Mouse (Mus musculus) forebrain, embryonic 10.5 days (tissue): ENCODE results near the gene Ugt1a5. TPM values are rescaled to one million over a fixed set of nuclear protein-coding genes. Genes with fewer than 3 reads are reported as not detected.

Experiments
- DNase-seq: peaks from one replicate; pipeline ENCODE4 v3.0.0-alpha.2; 2017; ENCODE audit warnings: low spot score; ENCODE audit errors: extremely low spot score
- H3K27ac ChIP-seq: fragments of 300-500 bp; sonication (generic); 2 replicates; pipeline ENCODE4 v1.5.1; 2016; ENCODE audit warnings: mild to moderate bottlenecking
- H3K27me3 ChIP-seq: fragments of 300-500 bp; sonication (generic); 2 replicates; pipeline ENCODE4 v1.6.1; 2016; ENCODE audit warnings: mild to moderate bottlenecking; ENCODE audit not compliant: poor library complexity, severe bottlenecking
- H3K36me3 ChIP-seq: fragments of 300-500 bp; sonication (generic); replicated peaks from 2 replicates; pipeline ENCODE4 v1.6.1; 2016; ENCODE audit warnings: mild to moderate bottlenecking, moderate library complexity
- H3K4me1 ChIP-seq: fragments of 300-500 bp; sonication (generic); 2 replicates; pipeline ENCODE4 v1.6.1; 2016
- H3K4me3 ChIP-seq: fragments of 300-500 bp; sonication (generic); 2 replicates; pipeline ENCODE4 v1.5.1; 2016; ENCODE audit warnings: mild to moderate bottlenecking, moderate library complexity
- H3K9me3 ChIP-seq: fragments of 300-500 bp; sonication (generic); 2 replicates; pipeline ENCODE4 v1.6.1; 2016; ENCODE audit warnings: mild to moderate bottlenecking, moderate library complexity
- WGBS: fragments of 180-500 bp; shearing (Covaris S2); methylation state at CpG from one replicate; pipeline ENCODE4 v1.1.7; 2016; 5-methylcytosine and 5-hydroxymethylcytosine counted together
- polyA plus RNA-seq: library from polyadenylated mRNA; unstranded; fragments of >200 nt; fragmentation: Nextera tagmentation; extraction: Ambion mirVana; gene quantifications from 2 replicates; pipeline ENCODE4 v1.2.1, GENCODE M21; 2016

Gene Ugt1a5
- polyA plus RNA-seq, 1 experiment from 2014 or later: not detected

GRCm38 (mm10) chr1:88240072-88240471, 74.3 kb downstream of the Ugt1a5 start:
- Histone ChIP-seq H3K4me3 (no peak overlapping the region), H3K36me3 (no peaks in the 10 kb centered on the region), H3K4me1 (no peaks in the 10 kb centered on the region), H3K27me3 (no peaks in the 10 kb centered on the region), H3K9me3 (peaks cover 98% of the 10 kb centered on the region), H3K27ac (no peak overlapping the region)
- DNase-seq: no peak
- 76% methylated on average over 5 of the region's 5 CpGs for WGBS

DNA sequence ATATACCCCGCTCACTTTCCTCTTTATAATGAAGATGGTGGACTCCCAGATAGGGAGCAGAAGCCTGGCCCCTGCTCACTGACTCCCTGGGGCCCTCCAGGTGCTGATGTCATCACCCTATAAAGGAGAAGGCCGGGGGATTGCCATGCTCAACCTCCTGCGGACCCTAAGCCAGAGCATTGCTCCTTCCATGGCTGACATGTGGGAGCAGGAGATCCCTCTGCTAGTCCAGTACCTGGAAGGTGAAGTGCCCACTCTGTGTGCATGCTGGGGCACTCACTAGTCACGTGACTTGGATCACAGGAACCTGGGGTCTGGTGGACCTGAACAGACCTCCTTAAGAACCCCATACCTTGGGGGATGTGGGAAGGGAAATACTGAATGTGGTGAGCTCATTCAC, 74.8 kb downstream of the Ugt1a5 start:
- H3K4me1 ChIP-seq: no peaks in the 10 kb centered on the region
- H3K4me3 ChIP-seq: no peak overlapping the region
- peaks cover 98% of the 10 kb centered on the region for H3K9me3 ChIP-seq
- no peak overlapping the region for H3K27ac ChIP-seq
- WGBS: 77% methylated on average over 4 of the region's 4 CpGs
- H3K27me3 ChIP-seq: no peaks in the 10 kb centered on the region
- no peaks in the 10 kb centered on the region for H3K36me3 ChIP-seq
- DNase-seq: no peak

DNA sequence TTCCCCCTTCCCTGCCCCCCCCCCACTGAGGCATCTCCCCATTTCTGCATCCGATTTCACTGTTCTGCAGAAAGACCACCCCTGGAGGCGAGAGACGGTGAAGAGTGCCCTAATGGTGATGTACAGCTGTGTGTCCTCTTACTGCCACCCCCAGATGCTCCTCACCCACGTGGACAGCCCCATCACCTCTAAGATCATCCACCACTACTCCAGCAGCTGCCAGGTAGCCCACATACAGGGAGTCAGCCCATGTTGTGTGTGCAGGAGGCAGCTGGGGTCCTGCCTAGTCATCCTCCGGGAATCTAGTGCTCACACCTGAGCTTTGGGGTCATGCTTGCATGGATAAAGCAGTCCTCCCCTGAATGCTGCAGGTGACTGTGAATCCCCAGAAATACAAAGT, 78.0 kb downstream of the Ugt1a5 start:
- 67% methylated on average over 5 of the region's 5 CpGs for WGBS

GRCm38 (mm10) chr1:88245881-88246280, 80.1 kb downstream of the Ugt1a5 start:
- Histone ChIP-seq H3K4me1 (no peaks in the 10 kb centered on the region), H3K36me3 (no peaks in the 10 kb centered on the region), H3K27ac (no peak overlapping the region), H3K9me3 (peaks cover 100% of the 10 kb centered on the region), H3K4me3 (no peak overlapping the region), H3K27me3 (no peaks in the 10 kb centered on the region)
- DNase-seq: no peak
- 78% methylated on average over 6 of the region's 6 CpGs for WGBS

More for the DNA sequence above, 78.0 kb downstream of the Ugt1a5 start:
- Histone ChIP-seq H3K27ac (no peak overlapping the region), H3K4me3 (no peak overlapping the region), H3K4me1 (no peaks in the 10 kb centered on the region), H3K36me3 (no peaks in the 10 kb centered on the region), H3K9me3 (peaks cover 100% of the 10 kb centered on the region), H3K27me3 (no peaks in the 10 kb centered on the region)
- no peak for DNase-seq

DNA sequence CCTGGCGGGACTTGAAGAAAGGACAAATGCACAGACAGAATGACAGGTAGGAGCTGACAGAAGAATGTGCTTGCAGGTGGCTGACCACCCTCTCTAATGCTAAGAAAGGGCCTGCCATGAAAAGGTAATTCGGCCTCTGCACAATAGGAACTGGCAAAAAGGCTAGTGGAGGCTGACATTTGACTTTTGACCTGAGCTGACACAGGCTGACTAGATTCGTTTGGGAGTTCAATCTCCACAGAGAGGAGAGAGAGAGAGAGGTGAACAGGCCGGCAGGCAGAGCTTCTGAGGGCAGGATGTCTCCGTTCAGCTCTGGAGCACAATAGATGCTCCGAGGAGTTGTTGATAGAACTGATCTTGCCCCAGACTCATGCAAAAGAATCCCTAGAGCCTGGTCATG, 80.6 kb downstream of the Ugt1a5 start:
- no peak for DNase-seq
- Histone ChIP-seq H3K9me3 (peaks cover 100% of the 10 kb centered on the region), H3K4me1 (no peaks in the 10 kb centered on the region), H3K36me3 (no peaks in the 10 kb centered on the region), H3K27ac (no peak overlapping the region), H3K4me3 (no peak overlapping the region), H3K27me3 (no peaks in the 10 kb centered on the region)
- WGBS: 48% methylated on average over 6 of the region's 6 CpGs

DNA sequence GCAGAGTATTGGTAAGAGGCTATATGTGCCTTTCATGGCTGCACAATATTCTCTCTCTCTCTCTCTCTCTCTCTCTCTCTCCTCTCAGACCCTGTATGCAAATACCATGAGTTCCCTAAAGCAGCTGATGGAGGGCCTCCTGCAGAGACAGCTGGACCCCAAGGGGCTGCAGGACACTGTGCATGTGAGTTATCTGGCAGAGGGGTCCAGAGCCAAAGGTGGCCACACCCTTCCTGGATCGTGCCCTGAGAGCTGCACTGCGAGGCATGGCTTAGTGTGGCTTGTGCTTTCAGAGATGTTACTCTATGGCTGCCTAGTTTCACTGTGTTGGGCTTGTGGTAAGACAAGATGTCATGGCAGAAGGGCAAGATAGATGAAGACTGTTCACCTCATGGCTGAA, 81.8 kb downstream of the Ugt1a5 start:
- no peak overlapping the region for H3K27ac ChIP-seq
- DNase-seq: no peak
- peaks cover 98% of the 10 kb centered on the region for H3K9me3 ChIP-seq
- no peaks in the 10 kb centered on the region for H3K4me1 ChIP-seq
- H3K27me3 ChIP-seq: no peaks in the 10 kb centered on the region
- WGBS: 54% methylated on average over 2 of the region's 2 CpGs
- H3K4me3 ChIP-seq: no peak overlapping the region
- H3K36me3 ChIP-seq: no peaks in the 10 kb centered on the region

DNA sequence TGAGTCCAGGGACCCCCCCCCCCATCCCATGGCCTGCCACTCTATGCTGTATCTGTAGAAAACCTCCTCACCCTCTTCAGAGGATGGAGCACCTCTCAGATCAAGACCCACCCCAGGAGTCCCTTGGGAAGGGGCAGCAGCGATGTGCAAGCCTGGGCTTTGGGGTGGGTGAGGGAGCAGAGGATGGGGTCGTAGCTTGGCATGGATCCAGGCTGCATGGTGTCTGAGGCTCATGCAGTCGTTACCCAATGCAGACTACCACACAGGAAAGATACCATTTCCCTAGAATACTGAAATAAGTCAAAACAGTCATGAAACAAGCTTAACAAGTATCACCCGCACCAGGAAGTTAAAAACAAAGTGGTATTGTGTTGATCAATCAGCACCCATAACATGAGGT, 82.8 kb downstream of the Ugt1a5 start:
- Histone ChIP-seq H3K4me3 (no peak overlapping the region), H3K9me3 (peaks cover 98% of the 10 kb centered on the region), H3K27ac (no peak overlapping the region), H3K4me1 (no peaks in the 10 kb centered on the region), H3K27me3 (no peaks in the 10 kb centered on the region), H3K36me3 (no peaks in the 10 kb centered on the region)
- 77% methylated on average over 4 of the region's 4 CpGs for WGBS
- no peak for DNase-seq

DNA sequence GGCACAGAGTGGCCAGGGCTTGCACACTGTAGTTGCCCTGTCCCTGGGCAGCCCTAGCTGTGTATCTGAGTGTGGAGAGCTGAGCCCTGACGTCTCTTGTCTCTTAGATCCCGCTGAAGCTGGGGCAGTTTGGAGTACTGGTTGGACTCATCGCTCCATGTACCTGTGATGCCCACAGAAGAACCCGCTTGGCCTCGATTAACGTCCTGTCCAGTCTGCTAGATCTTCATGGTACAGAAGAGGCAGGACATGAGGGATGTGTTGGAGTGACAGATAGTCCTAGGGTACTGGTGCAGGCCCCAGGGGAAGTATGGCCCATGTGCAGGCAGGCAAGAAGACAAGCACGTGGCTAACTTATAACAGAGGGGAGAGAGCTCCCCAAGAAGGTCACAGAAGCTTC, 83.8 kb downstream of the Ugt1a5 start:
- WGBS: 81% methylated on average over 7 of the region's 7 CpGs
- no peaks in the 10 kb centered on the region for H3K36me3 ChIP-seq

GRCm38 (mm10) chr1:88250023-88250422, 84.2 kb downstream of the Ugt1a5 start:
- Histone ChIP-seq H3K9me3 (peaks cover 98% of the 10 kb centered on the region), H3K4me1 (no peaks in the 10 kb centered on the region), H3K27me3 (no peaks in the 10 kb centered on the region), H3K36me3 (no peaks in the 10 kb centered on the region), H3K4me3 (no peak overlapping the region), H3K27ac (no peak overlapping the region)
- 85% methylated on average over 5 of the region's 5 CpGs for WGBS
- no peak for DNase-seq

More for the DNA sequence above, 83.8 kb downstream of the Ugt1a5 start:
- Histone ChIP-seq H3K27me3 (no peaks in the 10 kb centered on the region), H3K27ac (no peak overlapping the region), H3K4me1 (no peaks in the 10 kb centered on the region), H3K4me3 (no peak overlapping the region), H3K9me3 (peaks cover 98% of the 10 kb centered on the region)
- no peak for DNase-seq

DNA sequence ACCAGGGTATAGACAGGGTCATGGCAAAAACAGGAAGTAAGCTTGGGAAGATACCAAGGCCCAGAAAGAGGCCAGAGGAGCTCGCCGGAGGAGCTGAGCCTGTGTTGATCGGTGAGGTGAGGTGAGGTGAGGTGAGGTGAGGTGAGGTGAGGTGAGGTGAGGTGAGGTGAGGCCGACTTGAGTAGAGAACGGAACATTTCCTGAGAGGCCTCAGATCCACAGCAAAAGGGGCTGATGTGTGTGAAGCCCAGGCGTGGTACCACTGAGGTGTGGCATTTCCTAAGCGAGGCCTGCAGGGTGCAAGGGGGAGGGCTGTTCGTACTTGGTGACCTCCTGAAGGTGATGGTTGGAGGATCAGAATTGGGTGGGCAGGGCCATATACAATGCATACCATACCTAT, 87.3 kb downstream of the Ugt1a5 start:
- Histone ChIP-seq H3K27me3 (no peaks in the 10 kb centered on the region), H3K4me3 (no peak overlapping the region), H3K4me1 (no peaks in the 10 kb centered on the region), H3K9me3 (peaks cover 98% of the 10 kb centered on the region), H3K36me3 (no peaks in the 10 kb centered on the region), H3K27ac (no peak overlapping the region)
- WGBS: 76% methylated on average over 8 of the region's 8 CpGs
- no peak for DNase-seq

DNA sequence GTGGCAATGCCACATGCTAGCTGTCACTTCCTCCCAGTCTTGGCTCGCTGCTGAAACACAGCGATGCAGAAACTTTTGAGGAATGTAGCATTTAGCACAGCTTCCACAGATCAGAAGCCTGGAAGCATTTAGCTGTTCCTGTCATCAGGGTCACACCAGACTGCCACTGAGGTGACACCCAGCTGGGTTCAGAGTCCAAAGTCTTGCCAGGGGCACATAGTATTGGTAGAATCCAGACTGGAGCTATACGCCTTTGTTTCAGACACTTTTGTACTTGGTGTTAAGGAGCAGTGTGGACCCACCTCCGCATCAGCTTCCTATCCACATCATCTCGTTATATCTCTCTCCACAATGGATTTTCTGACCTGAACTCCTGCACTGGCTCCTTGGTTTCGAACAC, 87.7 kb downstream of the Ugt1a5 start:
- Histone ChIP-seq H3K4me1 (no peaks in the 10 kb centered on the region), H3K36me3 (no peaks in the 10 kb centered on the region), H3K27ac (no peak overlapping the region), H3K9me3 (peaks cover 98% of the 10 kb centered on the region), H3K27me3 (no peaks in the 10 kb centered on the region), H3K4me3 (no peak overlapping the region)
- DNase-seq: no peak
- 75% methylated on average over 6 of the region's 6 CpGs for WGBS

GRCm38 (mm10) chr1:88254793-88255465, 89.1 kb downstream of the Ugt1a5 start:
- Histone ChIP-seq H3K27me3 (no peaks in the 10 kb centered on the region), H3K9me3 (peaks cover 98% of the 10 kb centered on the region), H3K36me3 (peaks cover 7% of the 10 kb centered on the region), H3K4me3 (no peak overlapping the region), H3K27ac (no peak overlapping the region), H3K4me1 (no peaks in the 10 kb centered on the region)
- DNase-seq: no peak
- WGBS: 91% methylated on average over 12 of the region's 12 CpGs

- Histone ChIP-seq H3K27ac (no peak overlapping the region), H3K27me3 (no peaks in the 10 kb centered on the region), H3K4me3 (no peak overlapping the region), H3K4me1 (no peaks in the 10 kb centered on the region), H3K9me3 (peaks cover 98% of the 10 kb centered on the region), H3K36me3 (peaks cover 13% of the 10 kb centered on the region)
- WGBS: 59% methylated on average over 2 of the region's 2 CpGs
- DNase-seq: no peak
Observed at GRCm38 (mm10) chr1:88255466-88255857, 89.7 kb downstream of the Ugt1a5 start.
